Comparison of ENCODE assay signal across 8 mouse cellular contexts in genomic region chr19:46761971-46762290, GRCm38 (mm10). TPM values are rescaled to one million over a fixed set of nuclear protein-coding genes. Genes with fewer than 3 reads are reported as not detected.
DNase-seq lines count a peak whose midpoint lies in the region; ATAC-seq lines count a peak whose summit lies in the region.

No protein-coding gene starts in this region.

- peak overlapping the region; percentile 91 for H3K4me2 ChIP-seq in kidney, embryonic 15.5 days
- H3K4me2 ChIP-seq in forebrain, embryonic 16.5 days (ENCODE audit: low read length): peak overlapping the region; percentile 88

- H3K9me3 ChIP-seq in kidney, embryonic 15.5 days (replicated peaks): no peaks in the 10 kb centered on the region
- H3K9me3 ChIP-seq in forebrain, embryonic 16.5 days (ENCODE audit: control insufficient read depth, low read length): no peaks in the 10 kb centered on the region
- no peaks in the 10 kb centered on the region; the same call in 1 of the 2 replicates for H3K9me3 ChIP-seq in midbrain, embryonic 10.5 days (replicated peaks)

- H3K4me1 ChIP-seq in kidney, embryonic 15.5 days: peaks cover 33% of the 10 kb centered on the region
- H3K4me1 ChIP-seq in forebrain, embryonic 16.5 days (replicated peaks; ENCODE audit: control insufficient read depth, insufficient read depth, low read length): peaks cover 27% of the 10 kb centered on the region
- peaks cover 48% of the 10 kb centered on the region for H3K4me1 ChIP-seq in midbrain, embryonic 10.5 days

- peak overlapping the region; percentile 65 for H3K9ac ChIP-seq in kidney, embryonic 15.5 days
- H3K9ac ChIP-seq in forebrain, embryonic 16.5 days (replicated peaks; ENCODE audit: low read depth, low read length): peak overlapping the region; percentile 81

- WGBS in kidney, embryonic 15.5 days: under 1% methylated on average over 36 of the region's 36 CpGs
- WGBS in forebrain, embryonic 16.5 days: 0% methylated on average over 36 of the region's 36 CpGs
- 0% methylated on average over 35 of the region's 36 CpGs for WGBS in midbrain, embryonic 10.5 days

- H3K27me3 ChIP-seq in kidney, embryonic 15.5 days: peaks cover 23% of the 10 kb centered on the region
- peaks cover 16% of the 10 kb centered on the region for H3K27me3 ChIP-seq in forebrain, embryonic 16.5 days (replicated peaks; ENCODE audit: control insufficient read depth, insufficient read depth, low read length)
- peaks cover 31% of the 10 kb centered on the region for H3K27me3 ChIP-seq in midbrain, embryonic 10.5 days (ENCODE audit: low read depth, poor library complexity, severe bottlenecking)

- no peak for DNase-seq in kidney, adult 9 months
- DNase-seq in Muller cell, postnatal 12 days (ENCODE audit: inconsistent ontology term): peak; percentile 38
- DNase-seq in midbrain, embryonic 10.5 days (ENCODE audit: low spot score): no peak
- no peak for DNase-seq in gastrocnemius, postnatal 36 days
- no peak for DNase-seq in gastrocnemius, adult 18-20 months (ENCODE audit: low spot score)
- no peak for DNase-seq in cerebellum, adult 11-12 months

- intact Hi-C loops in gastrocnemius, postnatal 36 days (cut with DNase I): loop anchor here (5.0 kb wide), 1 partner anchor 230 kb away; no protein-coding TSS in a partner anchor

- H3K4me3 ChIP-seq in kidney, embryonic 15.5 days (replicated peaks): peak overlapping the region; percentile 71
- peak overlapping the region; percentile 81 for H3K4me3 ChIP-seq in forebrain, embryonic 16.5 days (replicated peaks; ENCODE audit: low read length)
- H3K4me3 ChIP-seq in midbrain, embryonic 10.5 days: peak overlapping the region; percentile 81

- no peak; the same call in 1 of the 2 replicates for ATAC-seq in kidney, embryonic 15.5 days (replicated peaks; ENCODE audit: low FRiP score)
- ATAC-seq in forebrain, embryonic 16.5 days: no peak

- no peaks in the 10 kb centered on the region for H3K36me3 ChIP-seq in kidney, embryonic 15.5 days
- H3K36me3 ChIP-seq in forebrain, embryonic 16.5 days (ENCODE audit: control insufficient read depth, insufficient read depth): no peaks in the 10 kb centered on the region
- H3K36me3 ChIP-seq in midbrain, embryonic 10.5 days: no peaks in the 10 kb centered on the region

- peak overlapping the region; percentile 72; the same call in 1 of the 2 replicates for H3K27ac ChIP-seq in kidney, embryonic 15.5 days
- peak overlapping the region; percentile 87 for H3K27ac ChIP-seq in forebrain, embryonic 16.5 days (ENCODE audit: low read length)
- peak overlapping the region; percentile 86 for H3K27ac ChIP-seq in midbrain, embryonic 10.5 days (replicated peaks)

RNA-seq across cellular contexts. Expression of gene Cnnm2, which starts 0.5 kb away (rescaled TPM):
- polyA plus RNA-seq in kidney, embryonic 15.5 days (2015; fragmentation: Nextera tagmentation; extraction: Ambion mirVana): 6.1 and 7.9 TPM in 2 replicates
- polyA plus RNA-seq in forebrain, embryonic 16.5 days (2015; fragmentation: Nextera tagmentation; extraction: Ambion mirVana): 2.9 and 3.8 TPM in 2 replicates
- polyA plus RNA-seq in midbrain, embryonic 10.5 days (2016; fragmentation: Nextera tagmentation; extraction: Ambion mirVana): 2.7 TPM in 2 replicates
- 1 to 10 TPM; 2.4 to 3.3 TPM for total RNA-seq in gastrocnemius, postnatal 36 days (2021)
- 1 to 10 TPM; 3.2 TPM for total RNA-seq in gastrocnemius, adult 18-20 months (2021)

RNA-seq across cellular contexts. Expression of gene As3mt, which starts 54.7 kb away (rescaled TPM):
- polyA plus RNA-seq in kidney, embryonic 15.5 days (2015; fragmentation: Nextera tagmentation; extraction: Ambion mirVana): 45.6 and 47.0 TPM in 2 replicates
- 17.4 and 18.5 TPM in 2 replicates for polyA plus RNA-seq in forebrain, embryonic 16.5 days (2015; fragmentation: Nextera tagmentation; extraction: Ambion mirVana)
- 30.0 and 32.4 TPM in 2 replicates for polyA plus RNA-seq in midbrain, embryonic 10.5 days (2016; fragmentation: Nextera tagmentation; extraction: Ambion mirVana)
- 10 to 100 TPM; 79.6 to 84.9 TPM for total RNA-seq in gastrocnemius, postnatal 36 days (2021)
- total RNA-seq in gastrocnemius, adult 18-20 months (2021): 10 to 100 TPM; 89.3 to 93.6 TPM
